Mouse (Mus musculus) NIH3T3 (cell line): ENCODE data around the gene Naa16.
A peak's percentile ranks its signal among the peaks of the same experiment; 100 is the strongest.
"Not testable (repeated sequence)": the region's sequence is repeated elsewhere in the genome, so short reads cannot be mapped to it uniquely, and the experiment has no call there.

ENCODE experiments used
- DNase-seq: peaks from one replicate; pipeline ENCODE4 v3.0.0-alpha.2; 2012; ENCODE audit warnings: low read depth

The Naa16 gene

GRCm38 (mm10) chr14:79390265-79390926 is at the start of gene Naa16:
Naa16 (minus strand) TSS chr14:79390778.
- peak; percentile 97 for DNase-seq

DNA sequence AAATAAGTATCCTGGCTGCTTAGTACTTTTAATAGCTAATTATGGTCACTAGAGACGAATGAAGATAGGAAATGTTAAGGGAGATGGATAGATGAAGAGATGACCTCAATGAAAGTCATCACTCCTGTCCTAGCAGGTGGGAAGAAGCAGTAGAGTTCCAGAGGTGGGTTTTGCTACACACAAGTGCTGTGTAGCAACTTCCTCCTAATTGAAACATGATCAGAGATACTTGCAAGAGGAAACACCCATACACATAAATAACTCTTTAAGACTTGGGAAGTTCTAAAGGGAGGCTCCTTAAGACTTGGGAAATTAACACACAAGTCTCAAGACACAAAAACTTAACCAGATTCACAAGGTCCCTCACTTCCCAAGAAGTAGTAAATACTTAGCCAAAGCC is 43.5 kb upstream of the Naa16 start:
- no peak for DNase-seq

- DNase-seq: not testable (repeated sequence)
Measured at GRCm38 (mm10) chr14:79426730-79427365, 36.3 kb upstream of the Naa16 start.

GRCm38 (mm10) chr14:79425979-79426729 is 35.6 kb upstream of the Naa16 start, which contains the start of gene Kbtbd7:
Kbtbd7 (plus strand) TSS chr14:79426511.
- peak; percentile 88 for DNase-seq

GRCm38 (mm10) chr14:79420083-79420685 is 29.6 kb upstream of the Naa16 start:
- no peak for DNase-seq

DNA sequence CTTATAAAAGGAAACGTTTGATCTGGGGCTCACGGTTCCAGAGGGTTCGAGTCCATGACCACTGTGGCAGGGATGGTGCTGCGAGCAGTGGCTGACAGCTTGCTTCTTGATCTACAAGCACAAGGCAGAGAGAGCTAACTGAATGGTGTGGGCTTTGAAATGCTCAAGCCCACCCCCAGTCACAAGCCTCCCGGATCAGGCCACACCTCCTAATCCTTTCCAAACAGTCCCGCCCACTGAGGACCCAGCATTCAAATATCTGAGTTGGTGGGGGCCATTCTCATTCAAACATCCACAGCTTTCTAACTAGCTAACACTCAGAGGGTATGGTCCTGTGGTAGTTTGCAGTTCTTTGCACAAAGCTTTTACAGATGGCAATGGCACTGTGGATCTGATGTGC is 22.5 kb upstream of the Naa16 start:
- no peak for DNase-seq

GRCm38 (mm10) chr14:79410662-79411061 is 20.1 kb upstream of the Naa16 start:
- peak; percentile 25 for DNase-seq

DNA sequence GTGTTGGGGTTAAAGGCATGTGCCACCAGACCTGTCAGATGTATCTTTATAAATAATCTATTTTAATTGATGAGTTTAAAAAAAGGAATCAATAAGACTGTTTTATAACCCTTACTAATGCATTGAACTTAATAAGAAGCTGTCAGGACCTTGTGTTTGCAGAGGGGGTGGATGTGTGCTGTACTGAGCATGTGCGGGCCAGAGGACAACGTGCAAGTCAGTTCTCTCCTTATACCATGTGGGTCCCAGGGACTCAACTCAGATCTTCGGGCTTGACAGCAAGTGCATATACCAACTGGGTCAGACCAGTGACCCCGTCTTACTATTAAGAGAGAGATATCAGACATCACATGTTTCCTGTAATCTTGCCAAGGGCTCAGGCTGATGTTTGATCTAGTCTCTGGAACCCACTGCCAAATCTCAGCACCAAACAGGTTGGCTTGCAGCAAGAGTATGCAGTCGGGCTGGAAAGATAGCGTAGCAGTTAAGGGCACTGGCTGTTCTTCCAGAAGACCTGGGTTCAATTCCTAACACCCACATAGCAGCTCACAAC is 18.8 kb upstream of the Naa16 start:
- DNase-seq: no peak

DNA sequence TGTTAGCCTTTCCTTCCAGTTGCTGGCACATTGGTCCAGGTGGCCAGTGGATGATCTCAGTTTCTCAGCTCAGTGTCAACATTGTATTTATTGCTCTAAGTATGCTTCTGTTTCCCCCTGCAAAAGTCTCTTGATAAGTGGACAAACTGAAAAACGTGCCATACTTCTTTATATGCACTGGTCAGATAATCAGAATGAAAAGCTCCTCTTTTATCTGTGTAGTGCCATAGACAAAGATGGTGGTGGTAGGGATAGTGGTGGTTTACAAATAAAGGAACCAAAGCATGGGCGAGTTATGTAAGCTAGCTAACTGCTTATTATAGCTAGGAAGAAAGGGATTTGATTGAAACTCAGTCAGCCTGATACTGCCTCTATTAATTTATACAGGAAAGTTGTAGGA is 17.1 kb upstream of the Naa16 start:
- no peak for DNase-seq

DNA sequence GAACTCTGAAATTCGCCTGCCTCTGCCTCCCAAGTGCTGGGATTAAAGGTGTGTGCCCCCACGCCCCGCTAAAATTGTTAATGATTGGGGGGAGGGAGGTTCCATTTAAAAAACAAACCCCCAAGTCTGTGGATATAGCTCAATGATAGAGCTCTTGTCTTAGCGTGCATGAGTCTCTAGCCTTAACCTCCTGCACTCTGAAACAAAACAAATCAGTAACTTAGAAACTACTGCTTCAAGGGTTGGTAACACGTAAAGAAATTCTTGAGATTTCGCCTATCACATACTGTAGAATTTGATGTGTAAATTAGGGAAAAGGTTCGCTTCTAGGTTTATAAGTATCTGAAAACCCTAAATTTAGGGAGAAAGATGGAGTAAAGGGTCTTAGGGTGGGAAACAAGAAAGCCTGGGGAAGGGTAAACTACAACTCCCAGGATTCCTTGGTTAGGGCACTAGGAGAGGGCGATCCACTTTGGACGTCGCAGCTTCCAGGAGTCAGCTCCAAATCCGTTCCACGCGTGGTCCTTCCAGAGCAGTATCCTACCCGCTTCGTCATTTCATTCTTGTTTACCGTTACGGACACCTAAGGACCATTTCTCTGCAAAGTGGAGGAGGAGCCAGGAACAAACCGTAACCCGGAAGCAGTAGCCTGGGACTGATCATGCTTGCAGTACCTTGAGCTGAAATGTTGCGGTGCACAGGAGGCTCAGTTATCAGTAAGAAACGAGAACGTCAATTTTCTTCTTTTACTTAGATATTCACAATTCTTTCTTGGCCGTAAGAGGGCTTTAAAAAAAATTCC is 6.9 kb upstream of the Naa16 start, which contains the start of gene Mtrf1:
Gene Mtrf1, plus strand, starts transcription at position 452 of the 802 bp plus-strand sequence.
- DNase-seq: peak; percentile 75

DNA sequence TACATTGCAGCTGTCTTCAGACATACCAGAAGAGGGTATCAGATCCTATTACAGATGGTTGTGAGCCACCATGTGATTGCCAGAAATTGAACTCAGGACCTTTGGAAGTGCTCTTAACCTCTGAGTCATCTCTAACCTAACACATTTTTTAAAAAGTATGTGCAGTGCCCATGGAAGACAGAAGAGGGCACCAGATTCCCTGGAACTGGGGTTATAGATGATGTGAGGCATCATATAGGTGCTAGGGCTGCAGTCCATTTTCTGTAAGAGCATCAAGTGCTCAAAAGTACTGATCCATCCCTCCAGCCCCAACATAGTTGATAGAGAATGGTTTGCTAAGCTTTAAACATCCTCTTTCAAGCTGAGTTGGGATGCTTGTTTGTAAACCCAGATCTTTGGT is 4.0 kb upstream of the Naa16 start:
- peak; percentile 73 for DNase-seq

GRCm38 (mm10) chr14:79393289-79393688 is 2.7 kb upstream of the Naa16 start:
- DNase-seq: peak; percentile 34

DNA sequence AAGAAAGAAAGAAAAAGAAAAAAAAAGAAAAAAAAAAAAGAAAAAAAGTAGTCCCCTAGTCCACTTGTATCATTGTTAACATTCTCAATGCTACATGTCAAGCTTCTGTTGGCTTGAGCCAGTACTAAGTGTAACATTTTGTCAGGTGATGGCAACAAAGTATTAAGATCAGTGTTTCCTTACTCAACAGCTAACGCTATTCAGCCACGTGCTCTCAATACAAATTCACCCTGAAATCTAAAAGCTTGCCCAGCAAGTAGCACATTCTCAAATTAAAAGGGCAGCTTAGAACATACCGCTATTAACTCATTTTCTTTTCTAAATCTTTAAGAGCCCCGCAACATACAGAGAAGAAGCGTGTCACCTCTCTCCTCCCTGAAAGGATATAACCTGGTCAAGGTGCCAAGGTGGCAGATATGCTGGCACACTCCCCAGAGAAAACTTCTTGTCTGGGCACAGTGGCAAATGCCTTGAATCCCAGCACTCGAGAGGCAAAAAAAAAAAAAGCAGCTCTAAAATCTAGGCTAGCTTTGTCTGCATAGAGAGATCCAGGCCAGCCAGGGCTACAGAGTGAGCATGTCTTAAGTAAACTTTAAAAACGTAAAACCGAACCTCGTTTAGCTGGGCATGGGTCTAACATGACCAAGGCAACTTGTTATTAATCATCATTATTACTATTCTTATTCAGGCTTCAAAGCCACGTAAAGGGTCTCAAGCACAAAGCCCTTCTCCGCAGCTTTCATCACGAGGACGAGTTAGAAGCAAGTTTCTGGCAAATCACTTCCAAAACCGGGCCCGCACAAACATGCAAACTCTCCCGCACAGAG is 927 bp downstream of the Naa16 start:
- peak; percentile 13 for DNase-seq

GRCm38 (mm10) chr14:79388304-79388703 is 2.3 kb downstream of the Naa16 start:
- no peak for DNase-seq

- DNase-seq: no peak
Measured at GRCm38 (mm10) chr14:79383120-79383519, 7.5 kb downstream of the Naa16 start.

DNA sequence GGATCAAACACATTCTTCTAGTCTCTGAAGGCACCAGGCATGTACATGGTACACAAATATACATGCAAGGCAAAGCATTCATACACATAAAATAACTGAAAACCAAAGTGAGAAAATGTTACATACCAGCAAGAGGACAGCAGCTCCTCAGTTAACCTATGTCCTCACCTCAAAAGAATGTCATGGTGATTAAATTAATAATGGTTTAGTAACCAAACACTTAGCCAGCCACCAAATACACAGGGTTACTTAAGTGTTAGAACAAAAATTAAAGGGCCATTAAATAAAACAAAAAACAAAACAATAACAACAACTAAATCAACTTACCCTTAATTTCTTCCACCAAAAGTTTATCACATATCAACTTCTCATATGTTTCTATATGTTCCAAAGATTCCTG is 13.5 kb downstream of the Naa16 start:
- no peak for DNase-seq

DNA sequence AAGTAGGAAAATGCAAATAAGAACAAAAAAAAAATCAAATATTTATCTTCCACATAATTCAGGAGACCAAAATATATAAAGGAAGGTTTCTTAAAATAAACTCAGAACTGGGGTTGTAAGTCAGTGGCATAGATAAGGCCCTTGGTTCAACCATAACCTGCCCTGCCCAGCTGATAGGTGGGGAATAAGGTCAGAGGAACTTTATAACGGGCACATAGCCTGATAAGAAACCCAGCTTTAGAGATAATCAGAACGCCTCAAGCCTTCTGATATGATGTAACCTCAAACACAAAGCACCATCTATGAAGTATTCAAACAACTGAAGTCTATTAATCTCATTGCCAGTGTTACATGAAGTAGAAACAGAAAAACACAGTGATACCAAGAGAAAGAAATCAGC is 32.5 kb downstream of the Naa16 start:
- DNase-seq: no peak

DNA sequence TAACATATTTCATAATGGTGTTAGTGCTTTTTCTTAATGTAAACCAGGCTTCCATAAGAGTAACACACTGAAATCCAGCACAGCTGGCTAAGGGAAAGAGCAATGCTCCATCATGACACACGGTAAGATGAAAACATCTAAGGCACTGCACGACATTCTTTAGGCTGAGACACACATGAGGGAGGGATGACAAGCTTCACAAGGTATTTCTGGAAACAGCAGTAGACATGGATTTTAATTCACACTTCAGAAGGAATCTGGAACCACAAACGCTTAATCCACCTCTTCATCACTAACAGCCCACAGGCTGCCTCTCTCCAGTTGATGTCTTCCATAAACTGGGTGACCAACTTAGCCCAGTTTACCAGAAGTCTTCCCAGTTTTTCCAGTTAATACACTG is 44.2 kb downstream of the Naa16 start:
- DNase-seq: no peak

- no peak for DNase-seq
Measured at GRCm38 (mm10) chr14:79335613-79336012, 55.0 kb downstream of the Naa16 start.

DNA sequence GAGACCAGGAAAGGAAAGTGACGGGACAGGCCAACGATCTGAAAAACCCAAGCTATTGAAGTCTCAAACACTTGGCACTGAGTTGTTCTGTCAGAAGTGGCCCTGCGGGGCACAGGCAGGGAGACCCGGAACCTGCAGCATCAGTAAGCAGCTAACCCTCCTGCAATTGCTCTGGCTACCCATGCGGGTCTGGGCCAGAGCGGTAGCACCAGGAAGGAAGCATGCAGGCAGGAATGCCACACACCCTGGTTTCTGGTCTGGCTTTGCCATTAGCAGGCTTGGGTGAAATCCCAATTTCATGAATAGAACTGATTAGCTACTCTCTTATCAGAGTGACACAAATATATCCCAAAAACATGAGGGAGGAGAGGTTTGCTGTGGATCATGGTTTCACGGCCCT is 58.6 kb downstream of the Naa16 start:
- no peak for DNase-seq
